Mouse (Mus musculus): ENCODE measurements around the gene Ino80. TPM values are rescaled to one million over a fixed set of nuclear protein-coding genes. Genes with fewer than 3 reads are reported as not detected.

Ino80 gene
- polyA plus RNA-seq, 1 experiment from 2014 or later = 4.0 TPM

DNA sequence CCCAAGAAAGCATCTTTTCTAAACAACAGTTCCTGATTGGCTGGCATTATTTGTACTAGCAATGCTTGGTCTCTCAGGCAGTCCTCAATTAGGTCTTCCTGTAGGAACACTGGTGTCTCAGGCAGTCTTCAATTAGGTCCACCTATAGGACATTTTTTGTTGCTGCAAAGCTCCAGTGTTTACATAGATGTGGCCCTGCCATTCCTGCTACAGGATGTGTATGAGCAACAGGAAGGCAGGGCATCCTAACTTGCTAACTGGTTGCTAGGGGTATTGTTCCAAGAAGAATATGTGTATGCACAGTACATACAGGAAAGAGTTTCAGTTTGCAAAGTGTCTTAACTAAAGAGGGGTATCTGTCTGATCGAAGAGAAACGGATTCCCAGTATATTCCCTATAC lies 18.6 kb upstream of the Ino80 start:
- Histone ChIP-seq H3K27me3 (replicated peaks) (no peaks in the 10 kb centered on the region), H3K27ac (no peak overlapping the region), H3K4me3 (replicated peaks) (no peak overlapping the region), H3K4me1 (no peaks in the 10 kb centered on the region), H3K9me3 (no peaks in the 10 kb centered on the region), H3K9ac (no peak overlapping the region), H3K36me3 (no peaks in the 10 kb centered on the region), H3K4me2 (no peak overlapping the region)
- ATAC-seq (ENCODE audit: insufficient read depth, low FRiP score, low read depth) = no peak
- WGBS = 96% methylated on average over 2 of the region's 2 CpGs

GRCm38 (mm10) chr2:119491953-119492352 lies 14.5 kb upstream of the Ino80 start:
- H3K4me2 ChIP-seq = no peak overlapping the region
- no peak overlapping the region for H3K4me3 ChIP-seq (replicated peaks)
- H3K36me3 ChIP-seq = no peaks in the 10 kb centered on the region
- H3K27ac ChIP-seq = no peak overlapping the region
- no peaks in the 10 kb centered on the region for H3K4me1 ChIP-seq
- no peaks in the 10 kb centered on the region for H3K27me3 ChIP-seq (replicated peaks)
- 47% methylated on average over 5 of the region's 5 CpGs for WGBS
- ATAC-seq (ENCODE audit: insufficient read depth, low FRiP score, low read depth) = no peak
- H3K9me3 ChIP-seq = no peaks in the 10 kb centered on the region
- H3K9ac ChIP-seq = no peak overlapping the region

- no peak overlapping the region for H3K4me3 ChIP-seq (replicated peaks)
- ATAC-seq (ENCODE audit: insufficient read depth, low FRiP score, low read depth) = no peak
- no peaks in the 10 kb centered on the region for H3K9me3 ChIP-seq
- no peaks in the 10 kb centered on the region for H3K27me3 ChIP-seq (replicated peaks)
- no peak overlapping the region for H3K27ac ChIP-seq
- no peaks in the 10 kb centered on the region for H3K36me3 ChIP-seq
- H3K4me1 ChIP-seq = no peaks in the 10 kb centered on the region
- no peak overlapping the region for H3K4me2 ChIP-seq
- WGBS = 19% methylated on average over 4 of the region's 4 CpGs
- no peak overlapping the region for H3K9ac ChIP-seq
These were observed 9.0 kb upstream of the Ino80 start for GRCm38 (mm10) chr2:119486488-119486887.

- 81% methylated on average over 1 of the region's 1 CpGs for WGBS
- Histone ChIP-seq H3K36me3 (no peaks in the 10 kb centered on the region), H3K27ac (no peak overlapping the region), H3K9me3 (no peaks in the 10 kb centered on the region), H3K9ac (no peak overlapping the region), H3K27me3 (replicated peaks) (no peaks in the 10 kb centered on the region), H3K4me1 (no peaks in the 10 kb centered on the region), H3K4me3 (replicated peaks) (no peak overlapping the region), H3K4me2 (no peak overlapping the region)
- ATAC-seq (ENCODE audit: insufficient read depth, low FRiP score, low read depth) = no peak
These were observed 4.8 kb upstream of the Ino80 start for GRCm38 (mm10) chr2:119482307-119482706.

DNA sequence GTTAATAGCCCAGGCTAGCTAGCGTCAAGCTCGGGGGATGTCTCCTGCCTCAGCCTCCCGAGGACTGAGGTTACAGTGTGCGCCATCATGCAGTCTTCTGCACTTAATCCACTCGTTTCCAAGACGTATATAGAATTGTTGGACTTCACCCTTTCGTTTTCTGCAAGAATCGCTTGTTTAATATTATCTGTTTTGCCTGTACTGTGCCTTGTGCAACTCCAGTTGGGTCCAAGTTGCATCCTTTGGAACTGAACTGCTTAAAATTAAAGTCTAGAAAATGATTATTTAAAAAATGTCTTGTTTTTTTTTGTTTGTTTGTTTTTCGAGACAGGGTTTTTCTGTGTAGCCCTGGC lies 886 bp upstream of the Ino80 start:
- Histone ChIP-seq H3K4me1 (0 out of 2 replicates have a peak, but pooled peaks cover 6% of the 10 kb centered on the region), H3K9me3 (no peaks in the 10 kb centered on the region), H3K27ac (peak overlapping the region; percentile 97), H3K4me2 (peak overlapping the region; percentile 54), H3K9ac (peak overlapping the region; percentile 80; the same call in 1 of the 2 replicates), H3K27me3 (replicated peaks) (no peaks in the 10 kb centered on the region), H3K36me3 (no peaks in the 10 kb centered on the region), H3K4me3 (replicated peaks) (peak overlapping the region; percentile 95)
- WGBS = 10% methylated on average over 9 of the region's 9 CpGs
- ATAC-seq (ENCODE audit: insufficient read depth, low FRiP score, low read depth) = no peak

DNA sequence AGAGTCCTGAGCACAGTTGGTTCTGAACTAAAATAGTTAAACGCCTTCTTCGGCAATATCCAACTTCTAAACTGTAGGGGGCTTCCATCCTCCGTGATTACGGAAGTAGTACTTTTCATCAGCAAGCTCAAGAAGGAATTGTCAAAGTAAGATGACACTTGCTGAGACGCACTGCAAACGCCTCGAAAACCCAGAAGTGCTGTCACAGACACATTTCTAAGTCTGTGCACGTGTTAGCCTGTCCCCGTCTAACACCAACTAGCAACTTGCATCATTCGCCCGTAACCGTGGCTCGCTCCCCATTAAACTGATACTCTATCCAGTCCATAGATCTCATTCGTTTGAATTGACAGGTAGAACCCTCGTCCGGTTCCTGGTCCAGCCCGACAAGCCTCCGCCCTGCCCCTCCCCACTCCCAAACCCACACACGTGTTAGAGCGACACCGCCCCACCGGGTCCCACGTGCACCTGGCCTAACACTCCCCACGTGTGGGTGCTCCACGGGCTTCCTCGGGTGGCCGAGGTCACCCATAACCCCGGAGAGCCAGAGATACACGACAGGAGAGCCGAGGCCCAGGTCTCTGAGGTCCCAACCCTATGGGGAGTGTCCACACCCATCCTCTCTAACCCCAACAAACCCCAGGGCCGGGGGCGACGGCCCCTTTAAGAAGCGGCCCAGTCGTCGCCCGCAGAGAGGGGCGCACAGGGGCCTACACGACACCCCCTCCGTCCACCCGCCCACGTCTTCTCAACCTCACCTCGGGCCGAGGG lies 681 bp downstream of the Ino80 start:
- H3K9me3 ChIP-seq = no peaks in the 10 kb centered on the region
- H3K4me1 ChIP-seq = 0 out of 2 replicates have a peak, but pooled peaks cover 6% of the 10 kb centered on the region
- WGBS = under 1% methylated on average over 40 of the region's 44 CpGs
- peak overlapping the region; percentile 94 for H3K9ac ChIP-seq
- H3K27ac ChIP-seq = peak overlapping the region; percentile 98
- ATAC-seq (ENCODE audit: insufficient read depth, low FRiP score, low read depth) = peak; percentile 37
- H3K4me2 ChIP-seq = peak overlapping the region; percentile 74
- no peaks in the 10 kb centered on the region for H3K36me3 ChIP-seq
- H3K4me3 ChIP-seq (replicated peaks) = peak overlapping the region; percentile 95
- H3K27me3 ChIP-seq (replicated peaks) = no peaks in the 10 kb centered on the region

DNA sequence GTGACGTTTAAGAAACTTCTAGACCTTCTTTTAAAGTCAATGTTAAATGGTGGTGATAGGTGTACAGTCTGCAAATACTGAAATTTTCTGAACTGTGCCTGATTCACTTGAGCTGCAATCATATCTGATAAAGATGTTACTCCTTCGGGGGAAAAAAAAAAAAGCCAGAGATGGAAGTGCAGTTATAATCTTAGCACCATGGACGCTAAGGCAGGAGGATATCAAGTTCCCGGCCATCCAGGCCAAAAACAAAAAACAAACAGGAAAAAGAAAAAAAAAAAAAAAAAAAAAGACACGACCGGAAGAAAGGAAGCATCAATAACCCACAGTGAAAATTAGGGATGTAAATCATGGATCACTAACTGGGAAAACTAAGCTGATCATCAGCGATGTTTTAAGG lies 1.3 kb downstream of the Ino80 start:
- no peak for ATAC-seq (ENCODE audit: insufficient read depth, low FRiP score, low read depth)
- Histone ChIP-seq H3K27ac (peak overlapping the region; percentile 98), H3K4me3 (replicated peaks) (peak overlapping the region; percentile 95), H3K36me3 (no peaks in the 10 kb centered on the region), H3K4me2 (peak overlapping the region; percentile 74), H3K9ac (peak overlapping the region; percentile 94; the same call in 1 of the 2 replicates), H3K4me1 (0 out of 2 replicates have a peak, but pooled peaks cover 6% of the 10 kb centered on the region), H3K9me3 (no peaks in the 10 kb centered on the region), H3K27me3 (replicated peaks) (no peaks in the 10 kb centered on the region)
- WGBS = 13% methylated on average over 7 of the region's 7 CpGs

DNA sequence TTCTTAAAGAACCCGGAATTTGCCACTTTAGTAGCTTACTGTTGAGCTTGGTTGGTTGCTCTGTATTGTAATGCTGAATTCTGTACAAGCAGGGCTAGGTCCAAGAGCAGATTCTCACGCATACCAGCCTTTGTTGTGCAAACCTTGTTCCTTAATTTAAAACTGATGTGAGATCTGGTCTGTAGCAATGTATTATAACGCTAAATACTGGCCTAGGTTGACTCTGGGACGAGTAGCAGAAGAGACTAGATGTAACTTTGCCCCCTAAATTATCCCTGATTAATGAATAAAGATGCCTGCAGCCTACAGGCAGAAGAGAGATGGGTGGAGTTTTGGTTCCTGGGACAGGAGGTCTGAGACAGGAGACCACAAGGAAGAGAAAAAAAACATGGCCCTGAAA lies 13.5 kb downstream of the Ino80 start:
- Histone ChIP-seq H3K27me3 (replicated peaks) (no peaks in the 10 kb centered on the region), H3K4me2 (no peak overlapping the region), H3K9ac (no peak overlapping the region), H3K27ac (no peak overlapping the region), H3K36me3 (peaks cover 3% of the 10 kb centered on the region; the same call in 1 of the 2 replicates), H3K4me3 (replicated peaks) (no peak overlapping the region), H3K4me1 (no peaks in the 10 kb centered on the region), H3K9me3 (no peaks in the 10 kb centered on the region)
- no peak for ATAC-seq (ENCODE audit: insufficient read depth, low FRiP score, low read depth)
- WGBS = 73% methylated on average over 4 of the region's 4 CpGs

- 92% methylated on average over 5 of the region's 5 CpGs for WGBS
- Histone ChIP-seq H3K4me2 (no peak overlapping the region), H3K27me3 (replicated peaks) (no peaks in the 10 kb centered on the region), H3K4me3 (replicated peaks) (no peak overlapping the region), H3K9me3 (no peaks in the 10 kb centered on the region), H3K27ac (no peak overlapping the region), H3K4me1 (no peaks in the 10 kb centered on the region), H3K36me3 (peaks cover 3% of the 10 kb centered on the region; the same call in 1 of the 2 replicates), H3K9ac (no peak overlapping the region)
- no peak for ATAC-seq (ENCODE audit: insufficient read depth, low FRiP score, low read depth)
These were observed 14.2 kb downstream of the Ino80 start for GRCm38 (mm10) chr2:119463114-119463775.

DNA sequence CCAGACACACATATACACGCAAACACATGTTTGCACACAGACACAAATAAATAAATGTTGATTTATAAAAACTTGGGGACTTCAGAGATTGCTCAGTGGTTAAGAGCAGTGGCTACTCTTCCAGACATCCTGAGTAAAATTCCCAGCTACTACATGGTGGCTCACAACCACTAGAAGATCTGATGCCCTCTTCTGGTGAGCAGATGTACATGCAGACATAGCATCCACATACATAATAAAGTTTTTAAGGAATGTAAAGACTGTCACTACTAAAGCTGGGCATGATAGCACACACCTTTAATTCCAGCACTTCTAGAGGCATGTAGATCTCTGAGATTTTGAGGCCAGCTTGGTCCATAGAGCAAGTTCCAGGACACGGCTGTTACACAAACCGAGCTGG lies 16.5 kb downstream of the Ino80 start:
- no peak overlapping the region for H3K27ac ChIP-seq
- no peak overlapping the region for H3K4me3 ChIP-seq (replicated peaks)
- H3K9me3 ChIP-seq = no peaks in the 10 kb centered on the region
- ATAC-seq (ENCODE audit: insufficient read depth, low FRiP score, low read depth) = no peak
- H3K4me2 ChIP-seq = no peak overlapping the region
- WGBS = 95% methylated on average over 3 of the region's 3 CpGs
- H3K9ac ChIP-seq = no peak overlapping the region
- no peaks in the 10 kb centered on the region for H3K4me1 ChIP-seq
- peaks cover 9% of the 10 kb centered on the region; the same call in 1 of the 2 replicates for H3K36me3 ChIP-seq
- no peaks in the 10 kb centered on the region for H3K27me3 ChIP-seq (replicated peaks)

- ATAC-seq (ENCODE audit: insufficient read depth, low FRiP score, low read depth) = no peak
- Histone ChIP-seq H3K27me3 (replicated peaks) (no peaks in the 10 kb centered on the region), H3K9ac (no peak overlapping the region), H3K4me2 (no peak overlapping the region), H3K4me3 (replicated peaks) (no peak overlapping the region), H3K9me3 (no peaks in the 10 kb centered on the region), H3K36me3 (peaks cover 13% of the 10 kb centered on the region; the same call in 1 of the 2 replicates), H3K27ac (no peak overlapping the region), H3K4me1 (no peaks in the 10 kb centered on the region)
- 92% methylated on average over 3 of the region's 3 CpGs for WGBS
These were observed 22.9 kb downstream of the Ino80 start for GRCm38 (mm10) chr2:119454558-119454957.

GRCm38 (mm10) chr2:119436988-119437387 lies 40.5 kb downstream of the Ino80 start:
- H3K27ac ChIP-seq = no peak overlapping the region
- H3K4me3 ChIP-seq (replicated peaks) = no peak overlapping the region
- no peak for ATAC-seq (ENCODE audit: insufficient read depth, low FRiP score, low read depth)
- H3K4me1 ChIP-seq = no peaks in the 10 kb centered on the region
- 84% methylated on average over 1 of the region's 1 CpGs for WGBS
- H3K27me3 ChIP-seq (replicated peaks) = no peaks in the 10 kb centered on the region
- no peak overlapping the region for H3K4me2 ChIP-seq
- peaks cover 18% of the 10 kb centered on the region; the same call in 1 of the 2 replicates for H3K36me3 ChIP-seq
- no peak overlapping the region for H3K9ac ChIP-seq
- no peaks in the 10 kb centered on the region for H3K9me3 ChIP-seq
